Comparison of ENCODE assay signal across 20 mouse cellular contexts in genomic region chrX:134787728-134788127, GRCm38 (mm10).
"Had no signal": no experiment of that assay in that cellular context is flagged by ENCODE, and none has a peak within 500 bp of the region (broad histone marks: within the 10 kb centered on the region; RNA-seq: fewer than 3 reads in every experiment).

No protein-coding gene starts in this region.

- H3K4me1 ChIP-seq: limb, embryonic 10.5 days; limb, embryonic 13.5 days; megakaryocyte, embryonic 14.5 days had no signal

- H3K27me3 ChIP-seq: megakaryocyte, embryonic 14.5 days had no signal

- H3K4me3 ChIP-seq: layer of hippocampus, adult 2 months; left cerebral cortex, adult 2 months; limb, embryonic 10.5 days; limb, embryonic 13.5 days; megakaryocyte, embryonic 14.5 days had no signal

- H3K27ac ChIP-seq: kidney, postnatal 0 days; layer of hippocampus, adult 2 months; left cerebral cortex, adult 2 months; limb, embryonic 10.5 days; limb, embryonic 13.5 days; macrophage; stomach, postnatal 0 days had no signal

- DNase-seq: kidney, adult 2 months; kidney, postnatal 25 days; layer of hippocampus, postnatal 36 days; lung, embryonic 14.5 days; midbrain, embryonic 14.5 days; right cerebral cortex, postnatal 4 days; thymus, adult 2 months; thymus, postnatal 14 days; thymus, postnatal 4 days had no signal

- H3K9me3 ChIP-seq: limb, embryonic 10.5 days; limb, embryonic 13.5 days had no signal

- H3K9ac ChIP-seq: limb, embryonic 13.5 days; lung, embryonic 14.5 days had no signal

- H3K36me3 ChIP-seq: limb, embryonic 10.5 days; limb, embryonic 13.5 days had no signal

- H3K4me2 ChIP-seq: limb, embryonic 13.5 days; lung, embryonic 14.5 days; midbrain, embryonic 11.5 days had no signal

- ATAC-seq: intestine, postnatal 0 days; lung, postnatal 0 days had no signal
